Mouse (Mus musculus): Measurements from ENCODE around the gene Gm10188. TPM values are rescaled to one million over a fixed set of nuclear protein-coding genes. Genes with fewer than 3 reads are reported as not detected.

Gene Gm10188
- total RNA-seq (2022), result not detected

DNA sequence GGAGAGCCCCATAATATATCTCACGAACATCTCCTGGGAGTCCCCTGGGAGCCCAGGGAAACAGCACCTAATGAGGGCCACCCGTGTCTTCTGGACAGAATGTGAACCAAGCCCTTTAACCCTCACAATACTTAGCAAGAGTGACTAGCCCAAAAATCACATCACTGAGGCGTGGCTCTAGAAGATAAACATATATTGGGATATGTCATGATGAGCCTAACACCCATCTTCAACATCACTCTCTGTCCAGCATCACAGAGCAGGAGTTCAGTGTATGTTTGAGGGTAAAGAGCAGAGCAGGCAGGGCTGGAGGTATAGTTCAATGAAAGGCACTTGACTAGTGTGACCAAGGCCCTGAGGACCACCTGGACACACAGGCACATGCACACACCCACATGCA, at the start of gene Gm10188:
Gene Gm10188, minus strand, starts transcription at position 101 of the 400 bp plus-strand sequence.
- no peak for DNase-seq (ENCODE audit: low spot score)

DNA sequence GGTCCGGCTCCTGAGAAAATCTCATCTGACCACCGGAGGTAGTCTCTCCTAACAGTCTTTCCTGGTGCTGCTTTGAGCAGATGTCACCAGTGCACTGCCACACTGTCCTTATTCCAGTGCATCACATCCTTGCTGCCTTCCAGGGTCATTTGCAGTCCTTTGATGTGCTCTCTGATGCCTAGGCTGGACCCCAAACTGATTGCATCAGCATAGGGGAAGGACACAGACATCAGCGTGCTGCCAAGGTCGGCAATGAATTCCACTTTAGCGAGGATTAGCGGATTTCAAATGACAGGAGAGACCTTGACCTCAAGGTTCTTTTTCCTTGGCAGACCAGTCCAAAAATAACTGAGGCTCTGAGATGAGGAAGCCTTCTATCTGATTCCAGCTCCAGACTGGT, 47.6 kb upstream of the Gm10188 start:
- no peak for DNase-seq (ENCODE audit: low spot score)

DNA sequence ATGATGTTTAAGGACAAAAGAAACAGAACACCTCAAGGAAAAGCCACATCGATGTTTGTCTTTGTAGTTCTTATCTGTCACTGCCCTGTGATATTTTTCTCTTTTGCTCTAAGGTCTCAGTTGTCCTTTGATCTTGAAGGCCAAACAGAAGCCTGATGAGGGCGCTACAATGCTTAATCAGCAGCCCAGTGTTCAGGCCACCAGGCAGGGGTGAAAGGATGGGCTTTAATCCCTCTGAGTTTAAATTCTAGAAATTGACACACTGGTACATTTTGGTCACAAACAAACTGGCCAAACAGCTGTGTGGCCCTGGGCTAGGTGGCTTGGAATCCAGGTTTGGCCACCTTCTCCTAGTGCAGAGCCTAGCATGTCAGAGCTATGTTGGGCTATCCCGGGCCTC, 47.1 kb upstream of the Gm10188 start:
- DNase-seq (ENCODE audit: low spot score), result no peak

DNA sequence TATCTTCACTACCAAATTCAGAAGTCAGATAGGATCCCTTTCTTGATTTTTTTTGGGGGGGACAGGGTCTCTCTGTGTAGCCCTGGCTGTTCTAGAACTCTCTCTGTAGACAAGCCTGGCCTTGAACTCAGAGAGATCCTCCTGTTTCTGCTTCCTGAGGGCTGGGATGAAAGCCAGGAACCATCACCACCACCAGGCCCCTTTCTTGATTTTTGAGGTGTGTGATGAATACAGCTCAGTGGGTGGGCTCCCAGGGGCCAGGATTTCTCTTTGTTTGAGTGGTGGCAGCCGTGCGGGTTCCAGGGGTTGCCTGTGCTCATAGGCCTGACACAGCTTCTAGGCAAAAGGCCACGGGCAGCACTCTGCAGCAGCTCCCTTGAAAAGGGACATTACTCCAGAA, 41.7 kb upstream of the Gm10188 start:
- DNase-seq (ENCODE audit: low spot score), result no peak

DNA sequence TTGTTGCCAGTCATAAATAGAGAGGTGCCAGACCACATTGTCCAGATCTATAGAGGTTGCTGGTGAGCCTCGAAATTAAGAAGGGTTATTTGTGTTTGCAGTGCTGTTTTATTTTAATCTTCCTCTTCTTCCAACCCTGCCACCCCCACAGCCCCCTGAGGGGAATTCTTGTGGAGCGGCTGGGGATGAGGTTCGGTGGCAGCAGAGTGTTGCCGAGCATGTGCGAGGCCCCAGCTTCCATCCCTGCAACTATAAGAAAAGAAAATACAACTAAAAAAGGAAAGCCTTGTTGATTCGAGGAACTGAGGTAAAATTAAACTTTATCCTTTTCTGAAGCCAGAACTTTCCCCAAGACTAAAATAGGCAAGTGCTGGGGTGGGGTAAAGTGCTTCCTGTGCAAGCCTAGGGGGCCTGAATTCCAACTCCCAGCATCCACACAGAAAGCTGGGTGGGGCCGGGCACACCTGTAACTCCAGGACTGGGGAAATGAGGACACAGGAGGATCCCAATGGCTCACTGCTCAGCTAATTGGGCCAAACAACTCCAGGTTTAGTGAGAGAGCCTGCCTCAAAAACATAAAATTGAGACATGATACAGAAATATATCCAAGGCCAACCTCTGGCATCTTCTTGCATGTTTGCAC, 39.0 kb upstream of the Gm10188 start:
- no peak for DNase-seq (ENCODE audit: low spot score)

DNA sequence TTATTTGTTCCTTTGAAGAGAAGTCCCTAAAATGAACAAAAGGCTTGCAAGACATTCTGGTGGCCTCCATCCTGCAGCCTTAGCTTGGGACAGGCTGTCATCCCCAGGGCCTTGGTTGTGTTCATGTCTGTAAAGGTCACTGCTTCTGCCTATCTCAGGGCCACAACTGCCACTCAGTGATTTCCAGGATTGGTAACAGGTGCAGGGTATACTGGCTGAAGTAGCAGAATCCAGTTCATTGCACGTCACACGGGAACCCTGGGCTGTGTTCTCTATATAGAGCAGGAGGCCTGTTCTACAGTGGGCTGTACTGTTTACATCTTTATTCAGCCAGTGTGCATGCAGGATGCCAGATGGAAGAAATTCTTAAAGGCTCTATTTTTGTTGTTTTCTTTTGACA, 38.4 kb upstream of the Gm10188 start:
- DNase-seq (ENCODE audit: low spot score), result no peak

DNA sequence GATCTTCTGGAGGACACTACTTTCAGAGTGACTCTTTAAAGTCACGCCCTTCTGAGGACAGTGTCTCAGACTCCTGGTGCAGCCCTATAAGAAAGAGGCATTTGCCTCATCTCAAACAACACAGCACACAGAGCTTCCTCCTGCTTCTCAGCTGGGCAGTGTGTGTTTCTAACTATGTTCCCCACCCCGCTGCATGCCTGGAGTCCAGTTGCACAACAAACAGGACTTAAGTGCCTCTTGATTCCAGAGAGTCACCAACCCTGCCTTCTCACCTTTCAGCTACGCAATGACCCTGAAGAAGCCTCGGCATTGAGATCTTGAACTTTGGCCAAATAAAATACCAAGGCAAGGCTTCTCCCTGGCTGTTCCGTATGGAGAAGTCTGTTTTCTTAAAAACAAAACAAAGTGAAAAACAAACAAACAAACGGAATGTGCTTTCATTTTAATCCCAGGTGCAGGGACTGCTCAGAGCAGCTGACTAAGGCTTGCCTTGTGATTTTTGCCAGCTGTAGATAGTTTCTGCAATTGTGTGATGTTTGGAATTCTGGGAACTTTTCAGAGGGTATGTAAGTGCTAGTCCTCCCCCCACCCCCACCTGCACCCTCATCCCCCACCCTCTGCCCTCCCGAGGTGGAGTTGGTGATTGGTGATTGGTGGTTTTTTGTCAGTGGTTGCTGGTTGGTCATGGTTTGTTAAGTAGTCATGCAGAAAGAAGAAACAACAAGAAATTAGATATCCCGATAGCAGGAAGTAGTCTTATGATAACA, 37.4 kb upstream of the Gm10188 start:
- no peak for DNase-seq (ENCODE audit: low spot score)

DNA sequence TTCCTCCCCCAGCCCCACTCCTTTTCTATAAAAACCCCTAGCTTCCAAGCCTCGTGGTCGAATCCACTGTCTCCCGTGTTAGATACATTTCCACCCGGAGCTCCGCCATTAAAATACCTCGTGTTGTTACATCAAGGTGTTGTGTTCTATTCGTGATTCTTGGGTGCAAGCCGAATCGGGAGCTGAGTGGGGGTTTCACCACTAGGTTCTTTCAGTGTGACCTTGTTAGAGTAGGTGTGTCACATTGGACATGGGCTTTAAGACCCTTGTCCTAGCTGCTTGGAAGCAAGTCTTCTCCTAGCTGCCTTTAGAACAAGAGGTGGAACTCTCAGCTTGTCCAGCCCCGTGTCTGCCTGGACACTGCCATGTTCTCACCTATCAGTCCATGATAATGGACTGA, 36.4 kb upstream of the Gm10188 start:
- no peak for DNase-seq (ENCODE audit: low spot score)

DNA sequence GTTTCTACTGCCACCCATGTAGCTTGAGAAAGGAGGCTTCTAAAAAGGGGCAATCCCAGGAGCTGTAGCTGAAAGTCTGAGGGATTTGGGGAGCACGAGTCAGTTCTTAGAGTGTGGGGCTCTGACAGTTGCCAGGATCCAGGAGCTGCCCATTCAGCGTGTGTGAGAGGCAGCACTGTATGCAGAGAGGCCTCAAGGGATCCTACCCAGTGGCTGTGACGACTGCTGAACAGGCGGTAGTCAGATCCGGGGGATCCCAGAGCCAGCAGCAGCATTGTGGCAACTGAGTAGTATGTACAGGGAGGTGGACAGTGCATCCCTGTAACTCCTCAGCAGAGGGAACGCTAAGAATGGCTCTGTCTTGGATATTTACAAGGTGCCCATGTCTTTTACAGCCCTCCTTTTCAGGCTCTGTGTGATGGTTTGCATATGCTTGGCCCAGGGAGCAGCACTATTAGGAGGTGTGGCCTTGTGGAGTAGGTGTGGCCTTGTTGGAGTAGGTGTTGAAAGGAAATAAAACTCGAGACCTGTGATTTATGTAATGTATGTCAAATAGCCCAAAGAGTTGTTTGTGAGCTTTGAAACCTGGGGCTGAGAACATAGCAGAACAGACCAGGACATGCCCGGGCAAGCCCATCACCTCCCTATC, 35.8 kb upstream of the Gm10188 start:
- DNase-seq (ENCODE audit: low spot score), result no peak

DNA sequence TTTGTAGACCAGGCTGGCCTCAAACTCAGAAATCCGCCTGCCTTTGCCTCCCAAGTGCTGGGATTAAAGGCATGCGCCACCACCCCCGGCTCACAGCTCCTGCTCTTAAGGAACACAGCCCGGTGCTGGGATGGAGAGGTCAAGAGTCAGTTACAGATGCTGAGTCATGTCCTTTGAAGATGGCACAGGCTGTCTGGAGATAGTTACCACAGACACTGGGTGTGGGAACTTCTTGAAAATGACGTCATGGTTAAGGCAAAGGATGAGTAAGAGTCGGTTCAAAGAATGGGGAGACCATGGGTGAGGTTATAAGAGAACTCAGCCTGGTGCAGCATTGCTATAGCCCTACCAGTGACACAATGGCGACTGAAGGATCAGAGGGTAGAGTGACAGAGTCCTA, 35.0 kb upstream of the Gm10188 start:
- DNase-seq (ENCODE audit: low spot score), result no peak

DNA sequence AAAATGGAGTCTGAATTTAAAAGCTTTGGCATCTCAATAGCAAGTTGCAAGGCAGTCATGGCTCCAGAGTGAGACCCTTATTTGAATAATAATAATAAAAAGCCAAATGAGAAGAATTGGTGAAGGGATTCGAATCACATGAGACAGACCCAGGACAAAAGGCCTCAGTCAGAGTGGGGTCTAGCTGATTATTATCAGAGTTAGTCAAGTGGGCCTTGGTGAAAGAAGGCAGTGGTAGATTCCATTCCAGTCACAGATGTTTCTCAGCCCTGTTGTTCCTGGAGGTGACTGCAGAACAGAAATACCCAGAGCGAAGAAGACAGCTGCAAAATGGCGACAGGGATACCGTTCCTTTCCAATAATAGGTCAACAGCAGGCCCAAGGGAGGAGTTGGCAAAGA, 34.1 kb upstream of the Gm10188 start:
- no peak for DNase-seq (ENCODE audit: low spot score)

DNA sequence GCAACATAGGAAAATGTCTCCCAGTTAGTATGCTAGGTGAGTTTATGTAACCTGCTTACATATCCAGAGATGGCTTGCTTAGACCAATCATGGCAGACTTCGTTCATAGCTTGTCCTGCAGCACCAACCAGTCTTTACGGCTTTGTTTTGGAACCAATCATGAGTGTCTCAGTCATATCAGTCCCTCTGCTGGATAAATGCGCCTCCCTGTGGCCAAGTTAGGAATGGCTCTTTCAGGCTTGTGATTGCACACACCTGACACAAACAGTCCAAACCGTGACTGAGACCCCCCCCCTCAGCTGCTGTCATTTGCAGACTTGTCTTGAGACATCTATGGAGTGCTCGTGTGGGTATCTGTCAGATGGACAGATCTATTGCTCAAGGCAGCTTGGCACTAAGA, 31.5 kb upstream of the Gm10188 start:
- DNase-seq (ENCODE audit: low spot score), result no peak

DNA sequence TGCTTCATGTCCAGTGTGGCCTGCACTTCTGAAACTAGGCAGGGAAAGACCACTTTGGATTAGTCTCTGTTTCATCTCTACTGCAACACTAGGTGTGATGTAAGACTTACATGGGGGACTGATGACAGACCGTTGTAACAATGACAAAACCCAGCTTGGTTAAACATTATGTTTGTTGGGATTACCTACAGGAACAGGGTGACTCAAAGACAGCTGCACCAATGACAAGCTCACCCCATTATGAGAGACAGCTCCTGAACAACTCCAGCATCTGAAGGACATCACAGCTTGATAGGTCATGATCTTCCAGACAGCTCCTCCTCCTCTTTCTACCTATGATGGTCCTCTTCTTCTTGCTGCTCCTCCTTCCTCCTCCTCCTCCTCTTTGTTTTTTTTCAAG, 30.8 kb upstream of the Gm10188 start:
- no peak for DNase-seq (ENCODE audit: low spot score)

DNA sequence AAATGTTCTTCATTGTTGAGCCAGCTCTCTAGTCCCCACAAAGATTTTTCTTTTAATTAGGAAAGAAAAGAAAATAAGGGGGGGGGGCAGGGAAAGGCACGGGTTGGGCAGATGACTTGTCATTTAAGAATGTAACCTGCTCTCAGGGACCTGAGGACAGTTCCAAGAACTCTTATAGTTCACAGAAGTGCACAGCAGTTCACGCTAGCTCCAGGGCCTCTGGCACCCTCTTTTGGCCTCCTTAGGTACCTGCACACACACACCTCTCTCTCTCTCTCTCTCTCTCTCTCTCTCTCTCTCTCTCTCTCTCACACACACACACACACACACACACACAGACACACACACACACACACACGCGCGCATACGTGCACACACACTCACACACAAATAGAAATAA, 24.9 kb upstream of the Gm10188 start:
- no peak for DNase-seq (ENCODE audit: low spot score)

DNA sequence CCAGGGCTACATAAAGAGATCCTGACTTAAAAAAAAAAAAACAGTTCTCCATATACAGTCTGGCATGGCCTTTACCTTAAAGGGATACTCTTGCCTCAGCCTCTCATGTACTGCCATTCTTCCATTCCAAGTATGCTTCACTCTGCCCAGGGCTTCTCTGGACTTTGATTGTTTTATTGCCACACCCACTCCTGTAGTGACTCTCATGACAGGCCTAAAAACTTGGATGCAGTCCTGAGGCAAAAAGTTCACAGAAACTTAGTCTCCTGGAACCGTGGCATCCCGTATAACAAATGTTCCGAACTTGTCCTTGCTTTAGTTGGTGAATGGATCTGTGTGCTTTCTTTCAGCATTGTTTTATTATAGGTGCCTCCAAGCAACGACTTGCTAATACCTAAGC, 17.1 kb upstream of the Gm10188 start:
- no peak for DNase-seq (ENCODE audit: low spot score)

DNA sequence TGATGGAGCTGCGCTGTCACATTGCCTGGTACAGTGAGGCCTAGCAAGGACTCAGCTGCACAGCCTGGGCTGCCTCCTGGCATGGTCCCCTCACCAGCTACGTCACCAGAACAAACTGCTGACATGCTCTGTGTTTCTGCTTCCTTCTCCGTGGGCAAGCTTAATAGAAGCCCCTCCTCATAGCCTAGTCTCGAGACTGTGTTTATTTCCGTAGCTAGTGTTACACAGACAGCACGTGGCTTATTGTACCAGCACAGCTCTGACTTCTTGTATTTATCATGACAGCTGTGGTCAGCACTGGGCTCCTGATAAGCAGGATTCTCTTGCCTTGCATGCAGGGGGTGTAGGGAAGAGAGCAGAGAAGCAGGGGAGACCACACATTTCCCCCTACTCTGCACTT, 16.6 kb upstream of the Gm10188 start:
- DNase-seq (ENCODE audit: low spot score), result peak; percentile 10

DNA sequence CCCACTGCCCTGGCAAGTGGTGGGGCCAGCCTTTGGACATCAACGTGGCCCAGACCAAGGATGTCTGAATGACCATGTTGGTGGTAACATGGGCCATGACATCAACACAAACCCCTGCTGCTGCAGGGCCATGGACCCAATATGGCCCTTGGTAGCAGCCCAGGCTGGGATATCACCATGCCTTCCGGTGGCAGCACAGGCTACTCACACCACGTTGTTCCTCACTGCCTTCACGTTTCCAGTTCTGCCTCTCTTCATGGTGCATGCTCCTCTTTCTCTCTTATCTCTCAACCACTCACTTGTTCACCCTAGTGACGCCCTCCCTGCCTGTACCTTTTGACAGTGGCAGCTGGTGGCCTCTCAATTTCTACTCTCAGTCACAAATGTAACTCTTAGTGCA, 15.4 kb upstream of the Gm10188 start:
- DNase-seq (ENCODE audit: low spot score), result no peak

DNA sequence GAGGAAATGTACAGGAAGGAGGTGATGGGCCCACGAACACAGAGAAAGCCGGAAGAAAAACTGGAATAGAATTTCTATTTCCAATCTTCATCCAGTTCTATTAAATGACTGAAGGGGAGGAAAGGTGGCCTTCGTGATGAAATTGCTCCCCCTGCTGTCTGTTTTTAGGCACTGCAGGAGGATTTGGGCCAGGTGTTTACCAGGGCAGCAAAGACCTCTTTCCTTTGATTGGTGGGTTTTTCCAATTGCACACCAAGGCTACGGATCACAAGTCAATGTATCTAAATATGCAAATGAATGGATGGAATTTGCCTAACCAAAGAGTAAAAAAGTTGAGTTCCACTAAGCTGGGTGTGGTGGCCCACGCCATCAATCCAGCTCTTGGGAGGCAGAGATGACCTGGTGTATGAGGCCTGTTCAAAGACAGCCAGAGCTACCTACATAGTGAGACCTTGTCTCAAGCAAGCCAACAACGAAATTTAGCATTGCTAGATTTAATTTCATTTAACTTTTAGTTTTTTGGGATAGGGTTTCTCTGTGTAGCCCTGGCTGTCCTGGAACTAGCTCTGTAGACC, 8.1 kb upstream of the Gm10188 start:
- DNase-seq (ENCODE audit: low spot score), result peak; percentile 48

DNA sequence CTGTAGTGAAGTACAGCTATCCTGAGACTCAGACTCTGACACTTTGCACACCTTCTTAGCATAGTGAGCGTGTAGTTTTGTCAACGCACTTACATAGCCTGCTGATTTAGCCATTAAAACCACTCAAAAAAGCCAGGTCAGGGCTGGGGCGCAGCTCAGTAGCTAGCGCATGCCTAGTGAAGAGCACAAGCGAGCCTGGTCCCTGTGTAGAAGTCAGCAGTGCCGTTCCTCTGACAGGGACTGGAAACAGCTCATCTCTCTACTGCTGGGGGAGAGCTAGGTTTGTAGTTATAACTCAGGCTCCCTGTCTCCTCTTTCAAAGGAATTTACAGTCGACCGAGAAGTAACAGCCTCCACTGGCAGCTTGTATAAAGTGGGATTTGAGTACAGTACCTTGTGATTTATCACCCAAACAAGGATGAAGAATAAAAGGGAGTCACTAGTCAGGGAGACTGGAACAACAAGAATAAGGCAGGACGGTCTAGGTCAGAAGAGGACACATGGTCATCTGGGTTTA, 5.2 kb upstream of the Gm10188 start:
- no peak for DNase-seq (ENCODE audit: low spot score)

DNA sequence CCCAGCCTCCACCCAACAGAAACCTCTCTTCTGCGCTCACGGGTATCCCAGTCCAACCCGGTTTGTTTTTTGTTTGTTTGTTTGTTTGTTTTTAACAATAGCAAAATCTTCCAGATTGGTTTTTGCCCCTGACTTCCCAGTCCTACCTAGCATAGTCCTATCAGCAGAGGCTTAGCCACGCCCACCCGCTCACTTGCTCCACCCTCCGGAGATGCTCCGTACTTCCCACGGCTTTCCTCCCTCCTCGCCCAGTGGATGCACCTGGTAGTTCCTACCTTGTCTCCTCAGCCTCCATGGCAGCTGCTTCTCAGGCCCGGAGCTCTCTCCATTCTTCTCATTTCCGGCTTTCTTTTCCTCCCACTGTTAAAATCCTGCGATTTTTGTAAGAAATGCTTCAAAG, 4.0 kb upstream of the Gm10188 start:
- no peak for DNase-seq (ENCODE audit: low spot score)

DNA sequence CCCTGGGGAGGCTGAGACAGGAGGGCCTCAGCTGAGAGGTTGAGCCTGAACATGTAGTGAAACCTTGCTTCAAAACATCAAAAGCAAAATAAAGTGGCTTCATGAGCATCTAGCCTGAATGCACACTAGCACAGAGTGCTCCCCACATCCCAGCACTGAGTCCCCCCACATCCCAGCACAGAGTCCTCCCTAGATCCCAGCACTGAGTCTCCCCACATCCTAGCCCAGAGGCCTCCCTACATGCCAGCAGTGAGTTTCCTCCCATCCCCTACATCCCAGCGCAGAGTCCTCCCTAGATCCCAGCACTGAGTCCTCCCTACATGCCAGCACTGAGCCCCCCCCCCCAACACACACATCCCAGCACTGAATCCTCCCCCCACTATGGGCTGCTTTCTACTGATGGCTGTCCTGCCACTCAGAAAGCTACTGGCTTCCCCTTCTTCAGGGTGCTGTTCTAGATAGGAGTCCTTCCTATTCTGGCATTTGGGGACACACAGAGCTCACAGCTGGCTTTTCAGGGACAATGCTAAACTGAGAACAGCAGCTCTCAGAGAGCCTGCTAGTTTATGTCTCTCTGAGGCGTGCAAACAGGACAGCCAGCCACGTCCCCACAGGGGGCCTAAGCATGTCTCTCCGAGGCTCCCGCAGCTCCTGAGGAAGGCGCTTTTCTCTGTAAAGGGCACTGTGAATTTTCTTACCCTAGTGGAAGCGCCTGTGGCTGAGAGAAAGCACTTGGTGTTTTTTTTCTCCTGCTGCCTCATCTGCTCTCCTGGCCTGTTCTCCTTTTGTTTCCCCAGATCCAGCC, 2.1 kb upstream of the Gm10188 start:
- no peak for DNase-seq (ENCODE audit: low spot score)

Measured in heart, adult 8-10 months (tissue).